Mouse (Mus musculus) left cerebral cortex, postnatal 10 days (tissue): ENCODE results near the gene Mien1. TPM values are rescaled to one million over a fixed set of nuclear protein-coding genes. Genes with fewer than 3 reads are reported as not detected.

Experiments
- DNase-seq, 2 experiments: peaks; one replicate each; pipeline ENCODE4 v3.0.0; 2021 to 2022; ENCODE audit warnings: low spot score in 2 of 2, mixed read lengths in 1 of 2; ENCODE audit errors: extremely low spot score in 1 of 2
- intact Hi-C: fragments of 180-260 bp; cut with DNase I; formaldehyde crosslinking; loops from one replicate; pipeline ENCODE4 v1.15.1; 2025
- total RNA-seq, 2 experiments: library from RNA; stranded (reverse); gene quantifications; 2 replicates each; pipeline ENCODE4 v1.2.3; 2021

The Mien1 gene
- total RNA-seq: 100 to 1,000 TPM; 104 to 117 TPM

DNA sequence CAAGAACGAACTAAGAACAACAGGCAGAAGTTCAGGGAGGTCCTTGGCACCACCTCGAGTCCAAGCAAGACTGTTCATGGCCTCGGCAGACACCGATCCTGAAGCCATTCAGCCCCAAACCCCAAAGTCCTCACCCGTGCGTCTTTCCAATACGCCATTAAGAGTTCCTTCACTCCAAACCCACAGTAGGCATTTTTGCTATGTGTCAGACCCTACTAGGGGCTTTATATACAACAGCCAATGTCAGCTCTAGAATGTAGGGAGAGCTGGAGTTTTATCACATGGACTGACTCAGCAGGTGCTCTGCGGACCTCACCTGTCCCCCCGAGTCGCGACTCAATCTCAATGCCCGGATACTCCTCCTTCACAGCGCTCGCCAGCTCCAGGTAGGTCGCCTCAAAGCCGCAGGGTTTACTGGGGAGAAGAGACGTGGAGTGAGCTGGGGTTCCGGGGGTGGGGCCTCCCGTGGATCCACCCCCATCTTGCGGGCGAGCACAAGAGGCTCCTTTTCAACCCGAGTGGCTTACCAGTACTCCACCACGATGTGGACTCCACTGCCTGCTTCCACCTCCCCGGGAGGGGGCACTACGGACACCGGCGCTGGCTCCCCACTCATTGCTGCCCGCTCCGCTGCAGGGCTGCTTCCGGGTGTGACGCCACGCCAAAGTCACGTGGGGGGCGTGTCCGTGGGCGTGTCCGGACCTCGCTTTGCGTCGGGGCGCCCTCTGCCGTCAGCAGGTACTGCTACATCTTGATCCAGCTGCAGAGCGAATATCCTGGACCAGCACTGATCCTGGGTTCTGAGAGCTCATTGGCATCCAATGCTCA lies at the start of gene Mien1:
Mien1 (minus strand) TSS at position 661 of the 828 bp plus-strand sequence.
- intact Hi-C loops: loop anchor here (5.0 kb wide), 1 partner anchor 91 kb away; the partner anchor contains the start of gene Ppp1r1b
- peak; percentile 93 to 96 for DNase-seq

DNA sequence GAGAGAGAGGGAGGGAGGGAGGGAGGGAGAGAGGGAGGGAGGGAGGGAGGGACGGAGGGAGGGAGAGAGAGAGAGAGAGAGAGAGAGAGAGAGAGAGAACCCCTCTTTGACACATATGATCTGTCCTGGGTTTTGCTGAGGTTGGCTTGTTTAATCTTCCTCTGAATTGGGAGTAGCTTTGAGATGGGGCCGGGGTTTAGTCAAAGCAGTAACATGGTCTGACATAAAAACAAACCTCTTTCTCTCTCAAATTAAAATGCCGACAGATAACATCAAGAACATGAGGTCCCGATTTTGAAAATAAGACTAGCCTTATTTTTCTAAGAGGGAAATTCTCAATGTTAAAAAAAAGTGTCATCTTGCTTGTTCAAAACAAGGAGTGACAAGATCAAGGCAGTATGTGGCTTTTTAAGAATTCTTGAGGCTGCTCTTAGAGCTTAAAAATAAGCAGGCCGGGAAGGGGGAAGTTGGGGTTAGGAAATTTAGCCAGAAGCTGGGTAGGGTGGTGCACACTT lies 48.8 kb upstream of the Mien1 start:
- intact Hi-C loops: no loop called here
- DNase-seq: no peak

DNA sequence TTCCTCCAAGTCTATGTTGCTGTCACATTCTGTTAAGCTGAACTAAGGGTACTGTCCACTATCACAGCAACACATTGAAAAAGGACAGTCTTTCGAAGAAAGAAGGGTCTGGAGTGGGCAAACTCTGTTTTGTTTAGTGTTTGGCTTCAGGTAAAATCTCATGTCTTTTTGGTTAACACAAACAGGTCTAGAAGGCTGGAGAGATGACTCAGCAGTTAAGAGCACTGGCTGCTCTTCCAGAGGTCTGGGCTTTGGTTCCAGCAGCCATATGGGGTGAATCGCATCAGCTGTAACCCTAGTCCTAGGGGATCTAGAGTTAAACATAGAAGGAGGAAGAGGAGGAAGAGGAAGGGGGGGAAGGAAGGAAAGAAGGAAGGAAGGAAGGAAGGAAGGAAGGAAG lies 47.0 kb upstream of the Mien1 start:
- intact Hi-C loops: no loop called here
- DNase-seq: no peak

DNA sequence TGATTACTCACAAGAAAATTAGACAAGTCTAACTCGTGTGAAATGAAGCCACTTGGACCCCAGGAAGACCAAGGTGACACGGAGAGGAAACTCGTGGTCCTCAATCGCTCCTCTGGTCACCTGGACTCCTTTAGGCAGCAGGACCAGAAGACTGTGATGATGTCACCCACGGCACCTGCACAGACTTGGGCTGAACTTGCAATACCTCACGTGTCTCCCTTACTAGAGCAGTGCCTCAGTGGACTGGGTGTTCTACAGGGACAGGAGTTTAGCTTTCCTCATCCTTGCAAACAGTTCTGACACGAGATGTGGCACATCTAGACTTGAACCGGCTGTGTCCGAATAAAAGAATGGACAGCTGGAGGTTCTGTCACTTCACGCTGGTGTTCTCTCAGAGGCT lies 43.3 kb upstream of the Mien1 start:
- DNase-seq: no peak
- intact Hi-C loops: no loop called here

DNA sequence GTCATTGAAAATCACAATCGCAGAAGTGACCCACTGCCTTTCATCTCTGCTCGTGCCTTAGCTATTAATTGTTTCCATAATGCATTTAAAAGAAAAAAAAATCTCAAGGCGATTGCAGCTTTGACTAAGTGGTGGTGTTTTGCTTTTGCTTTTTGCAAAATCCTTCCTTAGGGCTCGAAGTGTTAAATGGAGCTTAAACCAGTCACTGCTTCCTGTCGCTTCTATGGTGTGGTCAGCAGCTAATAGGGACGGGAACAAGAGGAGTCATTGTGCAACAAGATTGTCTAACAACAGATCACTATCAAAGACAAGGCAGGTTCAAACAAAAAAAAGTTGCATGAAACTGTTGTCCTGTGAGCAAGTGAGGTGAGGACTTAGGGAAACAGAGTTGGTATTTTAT lies 42.4 kb upstream of the Mien1 start:
- DNase-seq: no peak
- intact Hi-C loops: no loop called here

DNA sequence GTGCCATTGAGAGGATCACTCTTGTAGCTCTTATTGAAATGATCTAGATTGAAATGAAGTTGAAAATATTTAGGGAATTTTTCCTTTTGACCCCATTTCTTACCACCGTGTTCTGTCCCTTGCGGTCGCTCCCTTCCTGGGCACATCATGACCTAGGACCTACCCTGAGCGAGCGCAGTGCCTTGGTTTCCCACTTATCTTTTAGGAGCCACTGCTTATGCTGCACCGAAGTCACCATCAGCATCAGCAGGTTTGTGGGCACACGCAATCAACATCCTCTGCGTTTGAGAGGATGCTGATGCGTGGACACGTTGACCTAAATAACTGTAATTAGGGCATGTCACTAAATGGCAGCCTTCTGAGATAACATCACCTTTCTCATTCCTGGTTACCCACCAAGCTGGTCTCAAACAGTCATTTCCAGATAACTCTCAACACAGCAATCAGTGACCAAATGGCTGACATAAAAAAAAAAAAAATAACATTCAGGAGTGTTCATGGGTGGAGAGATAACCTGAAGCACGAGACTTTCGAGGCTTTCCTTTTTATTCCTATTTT lies 41.2 kb upstream of the Mien1 start:
- no peak for DNase-seq
- intact Hi-C loops: no loop called here

DNA sequence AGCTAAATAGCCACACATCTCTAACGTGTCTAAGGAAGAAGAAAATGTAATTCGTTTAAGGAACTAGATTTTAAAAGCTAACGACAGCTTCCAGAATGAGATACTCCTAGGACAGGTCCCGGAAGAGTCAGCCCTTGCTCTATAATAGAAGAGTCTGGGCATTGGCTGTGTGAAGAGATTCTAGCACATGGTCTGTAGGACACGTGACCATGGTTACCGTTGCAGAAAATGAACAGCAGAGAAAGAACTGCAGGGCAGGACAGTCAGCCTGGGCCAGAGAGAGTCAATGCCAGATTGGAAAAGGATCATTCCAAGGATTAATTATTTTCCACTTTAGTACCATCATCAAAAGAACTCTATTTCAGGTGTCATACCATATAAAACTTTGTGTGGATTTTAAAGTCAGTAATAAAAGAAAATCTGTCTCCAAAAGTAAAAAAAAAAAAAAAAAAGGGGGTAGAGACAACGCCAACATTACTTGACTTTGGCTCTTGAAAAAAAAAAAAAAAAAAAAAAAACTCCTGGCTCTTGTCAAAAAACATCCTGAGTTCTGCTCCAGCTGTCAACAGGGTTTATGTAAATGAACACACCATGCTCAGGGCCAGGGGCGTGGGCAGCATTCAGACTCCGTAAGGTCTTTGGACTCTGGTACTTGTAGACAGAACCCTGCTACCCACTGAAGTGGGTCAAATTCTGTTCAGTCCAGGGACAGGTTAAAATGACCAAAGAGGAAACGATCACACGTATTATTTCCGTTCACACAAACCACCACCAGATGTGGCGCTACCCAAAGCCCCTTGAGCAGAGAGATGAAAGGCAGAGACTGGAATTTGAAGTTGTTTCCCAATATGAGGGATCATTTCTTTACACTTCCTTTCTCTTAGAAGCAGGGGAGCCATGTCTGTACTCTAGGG lies 40.5 kb upstream of the Mien1 start:
- intact Hi-C loops: no loop called here
- no peak for DNase-seq

DNA sequence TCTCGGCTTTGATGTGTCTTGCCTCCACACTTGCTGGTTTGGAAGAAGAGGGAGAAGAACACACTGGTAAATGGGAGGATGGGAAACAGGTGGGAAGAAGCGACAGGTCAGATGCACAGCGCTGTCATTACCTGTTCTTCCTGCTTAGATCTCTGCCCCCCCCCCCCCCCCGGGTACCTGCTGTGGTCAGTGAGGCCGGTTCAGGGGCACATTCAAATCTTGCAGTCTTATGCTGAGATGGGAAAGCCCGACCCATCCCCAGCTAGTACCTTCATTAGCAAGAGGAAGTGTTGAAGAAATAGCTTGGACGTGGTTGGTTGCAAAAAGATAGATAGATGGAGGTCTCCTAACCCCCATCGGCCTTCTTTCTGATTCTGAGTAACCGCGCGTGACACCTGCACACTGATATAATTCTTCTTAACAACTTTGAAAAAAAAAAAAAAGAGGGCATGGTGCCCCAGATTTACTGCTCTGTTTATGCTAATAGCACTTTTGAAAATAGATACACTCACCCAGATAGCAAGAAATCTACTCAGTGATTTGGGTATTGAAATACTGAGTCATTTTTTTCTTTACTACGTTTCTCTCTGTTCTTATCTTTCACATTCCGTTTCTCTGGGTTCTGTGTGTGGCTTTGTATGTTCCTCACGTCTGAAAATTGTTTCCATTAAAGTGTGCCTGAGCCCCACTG lies 38.4 kb upstream of the Mien1 start:
- no peak for DNase-seq
- intact Hi-C loops: no loop called here

DNA sequence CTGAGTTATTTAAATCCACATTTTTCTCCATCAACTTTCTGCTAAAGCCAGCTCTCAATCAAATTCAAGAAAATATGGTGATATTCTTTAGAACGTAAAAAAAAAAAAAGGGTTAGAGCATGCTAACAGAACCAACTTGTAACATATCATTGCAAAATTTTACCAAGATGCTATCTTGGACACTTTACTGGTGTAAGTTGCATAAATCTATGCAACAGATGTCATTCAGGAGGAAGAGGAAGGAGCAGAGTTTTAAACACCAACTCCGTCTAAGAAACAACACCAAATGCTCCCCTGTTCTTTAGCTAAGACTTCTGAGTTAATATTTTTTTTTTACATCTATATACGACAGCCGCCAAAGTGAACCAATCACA lies 37.6 kb upstream of the Mien1 start:
- intact Hi-C loops: no loop called here
- DNase-seq: no peak

DNA sequence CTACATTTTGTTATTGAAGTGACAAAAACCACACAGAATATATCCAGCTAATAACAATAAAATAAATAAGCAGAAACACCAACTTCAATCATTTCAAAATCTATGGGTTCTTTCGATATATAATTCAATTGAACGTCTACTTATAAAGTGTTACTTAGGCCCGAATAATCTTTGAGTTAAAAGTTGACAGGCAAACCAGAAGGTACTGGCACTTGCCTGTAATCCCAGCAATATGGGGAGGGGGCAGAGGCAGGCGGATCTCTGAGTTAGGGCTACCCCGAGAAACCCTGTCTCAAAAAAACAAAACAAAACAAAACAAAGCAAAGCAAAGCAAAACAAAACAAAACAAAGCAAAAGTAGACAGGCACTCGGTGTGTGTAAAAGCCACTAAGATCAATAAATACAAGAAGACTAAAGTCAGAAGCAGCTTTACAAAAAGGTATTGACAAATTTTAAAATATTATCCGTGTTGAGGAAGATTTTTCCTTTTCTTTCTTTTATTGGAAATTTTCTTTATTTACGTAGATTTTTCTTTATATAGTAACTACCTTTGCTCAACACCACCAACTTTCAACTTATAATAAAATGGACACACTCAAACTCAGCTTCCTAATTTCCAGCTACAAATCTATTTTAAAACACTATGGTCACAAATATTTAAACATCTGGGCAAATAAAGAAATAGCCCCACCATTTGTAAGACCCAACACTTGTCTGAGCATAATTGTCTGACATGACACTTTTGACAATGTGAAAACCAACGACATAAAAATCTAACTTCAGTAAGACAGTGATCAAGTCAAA lies 37.0 kb upstream of the Mien1 start:
- intact Hi-C loops: no loop called here
- DNase-seq: no peak

DNA sequence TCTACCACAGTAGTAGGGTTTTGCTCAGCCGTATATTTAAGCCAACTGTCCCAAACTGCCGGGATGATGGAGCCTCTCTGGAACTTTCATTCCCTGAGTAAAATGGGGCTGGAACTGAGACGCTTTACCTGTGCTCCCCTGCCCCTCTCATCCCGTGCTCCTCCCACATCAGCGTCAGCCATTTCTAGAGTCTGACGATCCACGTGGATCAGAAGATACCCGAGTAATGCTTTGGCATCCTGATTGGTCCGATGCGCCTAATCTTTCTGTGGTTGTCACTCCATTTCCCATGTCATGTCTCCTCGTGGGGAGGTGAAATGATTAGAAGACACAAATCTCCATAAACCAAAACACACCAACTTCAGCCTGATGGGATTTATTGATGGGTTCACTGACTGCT lies 36.2 kb upstream of the Mien1 start:
- no peak for DNase-seq
- intact Hi-C loops: no loop called here

DNA sequence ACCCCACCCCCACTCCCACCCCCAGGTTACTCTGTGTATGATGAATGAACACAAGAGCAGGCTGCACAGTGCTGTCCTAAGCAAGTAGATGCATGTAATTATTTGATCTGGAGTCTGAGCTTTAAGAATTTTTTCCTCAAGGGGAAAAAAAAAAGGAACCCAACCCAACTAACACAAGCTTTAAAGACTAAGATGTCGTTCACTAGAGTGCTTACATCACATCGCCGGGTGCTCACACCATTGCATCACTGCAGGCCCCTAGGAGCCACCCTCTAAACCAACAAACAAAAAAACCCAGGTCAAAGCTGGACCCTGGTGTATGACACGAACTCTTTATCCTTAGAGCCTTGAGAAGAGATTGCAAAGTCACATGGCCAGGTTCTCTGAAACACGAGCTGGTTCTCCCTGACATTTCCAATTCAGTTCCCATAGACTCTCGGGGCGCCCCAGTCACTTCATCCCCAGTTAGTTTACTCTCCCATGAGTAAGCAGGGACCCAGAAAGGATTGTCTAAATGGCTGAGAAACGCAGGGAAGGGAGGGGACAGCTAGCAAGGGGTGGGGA lies 35.2 kb upstream of the Mien1 start:
- no peak for DNase-seq
- intact Hi-C loops: no loop called here

DNA sequence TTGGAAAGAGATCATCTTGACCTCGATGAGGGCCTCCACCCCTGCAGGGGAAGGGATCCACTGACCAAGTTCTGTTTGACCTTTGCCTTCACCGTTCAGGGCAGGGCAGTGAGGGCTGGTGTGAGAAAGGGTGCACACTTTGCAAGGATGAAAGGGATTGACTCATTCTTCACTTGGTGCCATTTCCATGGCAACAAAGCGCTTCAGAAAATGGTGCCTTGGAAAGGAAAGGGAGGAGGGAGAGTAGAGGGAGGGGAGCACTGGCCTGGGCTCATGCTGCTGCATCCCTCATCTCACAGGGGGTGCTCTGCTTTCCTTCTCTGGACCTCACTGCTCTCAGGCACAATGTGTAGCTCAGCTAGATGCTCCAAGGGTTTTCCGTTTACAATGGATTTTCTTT lies 33.9 kb upstream of the Mien1 start:
- no peak for DNase-seq
- intact Hi-C loops: no loop called here

DNA sequence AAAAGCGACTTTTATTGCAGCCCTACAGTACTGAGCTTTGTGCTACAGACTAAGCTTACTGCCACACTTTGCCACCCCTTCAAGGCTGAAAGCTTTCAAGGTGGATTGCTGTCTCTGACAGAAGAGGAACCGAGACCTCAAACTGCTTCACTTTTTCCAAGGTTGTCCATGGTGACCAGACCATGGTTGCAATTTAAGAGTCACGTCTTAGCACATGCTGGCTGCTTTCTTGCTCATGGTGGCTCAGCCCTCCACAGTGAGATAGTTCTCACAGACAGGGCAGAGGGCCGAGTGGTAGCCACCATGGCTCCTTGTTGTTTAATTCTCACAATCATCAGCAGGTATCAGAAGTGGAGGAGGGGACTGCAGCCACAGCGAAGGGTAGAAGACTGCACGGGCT lies 32.0 kb upstream of the Mien1 start:
- no peak for DNase-seq
- intact Hi-C loops: no loop called here

DNA sequence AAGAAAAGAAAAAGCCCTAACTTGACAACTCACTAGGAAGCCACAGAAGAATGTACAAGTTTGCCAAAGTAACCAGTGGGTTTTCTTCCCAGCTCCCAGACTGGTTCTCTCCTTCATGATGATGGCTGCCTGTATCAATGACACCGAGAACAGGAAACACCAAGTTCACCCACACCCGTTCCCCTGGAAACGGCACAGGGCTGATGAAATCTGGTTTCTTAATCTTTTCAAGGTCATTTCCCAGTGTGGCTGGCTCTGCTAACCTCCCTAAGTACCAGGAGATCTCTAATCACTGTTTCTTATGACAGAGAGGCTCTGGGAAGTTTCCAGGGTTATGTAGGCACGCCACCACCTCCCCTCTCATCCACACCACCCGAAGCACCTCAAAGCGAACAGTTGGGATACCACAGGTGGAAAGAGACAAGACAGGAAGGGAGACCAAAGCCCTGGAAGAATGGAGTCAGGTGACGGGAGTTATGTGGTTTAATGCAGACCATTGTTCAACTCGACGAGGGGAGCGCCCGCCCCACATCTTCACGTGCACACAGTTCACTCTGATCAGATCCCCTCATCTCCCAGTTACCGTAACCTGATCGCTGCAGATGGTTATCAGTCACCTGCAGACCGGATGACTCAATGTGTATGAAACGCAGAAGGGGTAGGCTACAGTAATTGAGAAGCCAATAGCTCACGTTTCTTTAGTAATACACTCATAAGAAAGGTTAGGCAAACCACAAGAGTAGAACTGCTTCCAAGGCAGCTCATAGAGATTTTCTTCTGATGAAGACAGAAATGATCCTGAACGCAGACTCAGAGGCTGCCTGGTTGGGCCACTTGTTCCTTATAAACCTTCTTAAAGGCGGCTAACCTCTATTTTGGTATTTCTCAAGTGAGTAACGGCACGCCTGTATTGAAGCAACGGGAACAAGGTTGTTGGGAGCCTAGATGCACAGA lies 31.2 kb upstream of the Mien1 start:
- intact Hi-C loops: no loop called here
- DNase-seq: no peak

DNA sequence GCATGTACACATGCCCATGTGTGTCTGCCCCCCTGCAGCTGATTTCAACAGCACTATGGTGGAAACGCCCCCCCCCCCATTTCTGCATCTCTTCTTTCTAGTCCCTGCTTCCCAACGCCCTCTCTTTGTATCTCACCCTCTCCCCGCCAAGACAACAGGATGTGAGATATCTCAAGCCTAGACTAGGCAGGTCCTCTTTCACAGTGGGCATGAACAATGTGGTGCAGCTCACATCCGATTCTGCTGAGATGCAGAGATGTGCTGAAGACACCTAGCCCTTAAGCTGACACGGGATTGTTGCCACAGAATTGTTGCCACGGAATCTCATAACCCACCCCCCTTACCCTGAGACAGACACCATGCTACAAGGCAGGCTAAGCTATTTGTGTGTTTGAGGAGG lies 25.7 kb upstream of the Mien1 start:
- no peak for DNase-seq
- intact Hi-C loops: no loop called here

DNA sequence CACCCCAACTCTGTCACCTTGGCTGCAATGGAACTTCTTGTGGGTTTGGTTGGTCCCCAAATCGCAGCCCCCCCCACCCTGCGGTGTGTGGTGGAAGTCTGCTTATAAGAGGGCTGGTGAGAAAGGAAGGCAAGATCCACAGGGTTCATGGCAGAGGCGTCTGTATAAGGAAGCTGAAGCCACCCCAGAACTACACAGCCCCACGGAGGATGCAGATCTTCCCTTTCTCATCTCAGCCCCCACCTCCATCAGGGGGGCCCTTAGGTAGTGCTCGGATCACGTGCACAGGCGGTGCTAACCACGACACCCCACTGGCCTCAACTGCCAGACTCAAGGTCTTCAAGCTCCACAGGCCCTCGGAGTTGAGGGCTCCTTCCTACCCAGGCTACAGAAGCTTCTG lies 25.1 kb upstream of the Mien1 start:
- intact Hi-C loops: no loop called here
- DNase-seq: no peak
